Mouse (Mus musculus): ENCODE measurements around the gene Prmt7. TPM values are rescaled to one million over a fixed set of nuclear protein-coding genes. Genes with fewer than 3 reads are reported as not detected.

Prmt7 gene
- polyA plus RNA-seq, 1 experiment from 2014 or later, result 45.6 TPM

DNA sequence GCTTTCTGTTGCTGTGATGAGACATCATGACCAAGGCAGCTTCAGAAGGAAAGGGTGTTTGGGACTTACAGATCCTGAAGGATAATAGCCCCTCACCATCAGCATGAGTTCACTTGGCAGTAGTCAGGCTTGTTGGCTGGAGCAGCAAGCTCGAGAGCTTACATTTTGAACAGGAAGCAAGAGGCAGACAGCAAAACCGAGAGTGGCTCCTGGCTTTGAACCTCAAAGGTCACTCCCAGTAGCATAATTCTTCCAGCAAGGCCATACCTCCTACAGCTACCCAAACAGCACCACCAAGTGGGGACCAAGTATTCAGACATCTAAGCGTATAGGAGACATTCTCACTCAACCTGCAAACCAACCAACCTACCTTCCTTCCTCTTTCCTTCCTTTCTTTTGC is 22.0 kb downstream of the Prmt7 start:
- H3K4me3 ChIP-seq, result no peak overlapping the region
- H3K4me2 ChIP-seq, result no peak overlapping the region
- no peak overlapping the region for H3K27ac ChIP-seq
- H3K9ac ChIP-seq, result no peak overlapping the region
- no peaks in the 10 kb centered on the region for H3K9me3 ChIP-seq (replicated peaks)
- no peaks in the 10 kb centered on the region for H3K27me3 ChIP-seq (replicated peaks)
- H3K36me3 ChIP-seq, result peaks cover 89% of the 10 kb centered on the region
- 84% methylated on average over 3 of the region's 3 CpGs for WGBS (ENCODE audit: insufficient replicate concordance)
- H3K4me1 ChIP-seq, result no peaks in the 10 kb centered on the region
- ATAC-seq, result no peak

DNA sequence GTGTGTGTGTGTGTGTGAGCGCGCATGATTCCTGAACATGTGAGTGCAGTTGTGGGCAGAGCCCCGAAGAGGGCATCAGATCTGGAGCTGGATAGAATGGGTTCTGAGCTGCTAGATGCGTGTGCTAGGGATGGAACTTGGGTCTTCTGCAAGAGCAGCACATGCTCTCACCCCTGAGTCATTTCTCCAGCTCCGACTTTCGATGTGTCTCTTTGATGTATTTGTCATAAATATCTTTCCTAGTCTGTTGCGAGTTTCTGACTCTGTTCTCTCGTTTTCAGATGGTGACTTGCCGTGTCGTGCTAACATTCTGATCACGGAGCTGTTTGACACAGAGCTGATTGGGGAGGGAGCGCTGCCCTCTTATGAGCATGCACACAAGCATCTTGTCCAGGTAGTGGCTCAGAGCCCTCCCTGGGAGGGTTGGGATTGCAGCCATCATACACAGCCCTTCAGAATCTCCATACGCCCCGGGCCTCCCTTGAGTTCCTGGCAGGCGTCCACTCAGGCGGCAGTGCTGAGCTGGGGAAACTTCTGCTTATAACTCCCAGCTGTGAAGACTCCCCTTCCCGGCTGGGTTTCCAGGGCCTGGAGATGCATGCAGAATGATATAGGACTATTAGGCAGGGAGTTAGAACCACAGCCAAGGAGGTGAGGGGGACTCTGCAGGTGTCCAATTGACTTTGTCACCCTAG is 24.0 kb downstream of the Prmt7 start:
- Histone ChIP-seq H3K27me3 (replicated peaks) (no peaks in the 10 kb centered on the region), H3K27ac (no peak overlapping the region), H3K4me2 (no peak overlapping the region), H3K9me3 (replicated peaks) (no peaks in the 10 kb centered on the region), H3K9ac (no peak overlapping the region), H3K4me1 (no peaks in the 10 kb centered on the region), H3K4me3 (no peak overlapping the region), H3K36me3 (peaks cover 90% of the 10 kb centered on the region)
- no peak for ATAC-seq
- 88% methylated on average over 17 of the region's 17 CpGs for WGBS (ENCODE audit: insufficient replicate concordance)

DNA sequence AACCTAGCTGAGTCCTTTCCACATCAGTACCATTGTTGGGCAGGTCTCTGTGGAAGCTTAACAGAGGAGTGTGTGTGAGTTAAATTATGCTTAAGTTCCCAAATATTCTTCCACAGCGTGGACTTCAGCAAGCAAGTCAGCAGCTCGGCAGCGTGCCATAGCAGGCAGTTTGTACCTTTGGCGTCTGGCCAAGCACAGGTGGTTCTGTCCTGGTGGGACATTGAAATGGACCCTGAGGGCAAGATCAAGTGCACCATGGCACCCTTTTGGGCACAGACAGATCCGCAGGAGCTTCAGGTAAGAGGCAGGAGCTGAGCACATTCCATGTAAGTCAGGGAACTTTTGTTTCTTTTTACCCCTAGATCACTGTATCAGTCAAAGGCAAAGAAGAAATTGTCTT is 26.4 kb downstream of the Prmt7 start:
- no peak for ATAC-seq
- H3K9ac ChIP-seq, result no peak overlapping the region
- H3K4me2 ChIP-seq, result no peak overlapping the region
- H3K27ac ChIP-seq, result no peak overlapping the region
- H3K27me3 ChIP-seq (replicated peaks), result no peaks in the 10 kb centered on the region
- 87% methylated on average over 5 of the region's 5 CpGs for WGBS (ENCODE audit: insufficient replicate concordance)
- H3K36me3 ChIP-seq, result peaks cover 93% of the 10 kb centered on the region
- H3K4me3 ChIP-seq, result no peak overlapping the region
- no peaks in the 10 kb centered on the region for H3K9me3 ChIP-seq (replicated peaks)
- H3K4me1 ChIP-seq, result no peaks in the 10 kb centered on the region

DNA sequence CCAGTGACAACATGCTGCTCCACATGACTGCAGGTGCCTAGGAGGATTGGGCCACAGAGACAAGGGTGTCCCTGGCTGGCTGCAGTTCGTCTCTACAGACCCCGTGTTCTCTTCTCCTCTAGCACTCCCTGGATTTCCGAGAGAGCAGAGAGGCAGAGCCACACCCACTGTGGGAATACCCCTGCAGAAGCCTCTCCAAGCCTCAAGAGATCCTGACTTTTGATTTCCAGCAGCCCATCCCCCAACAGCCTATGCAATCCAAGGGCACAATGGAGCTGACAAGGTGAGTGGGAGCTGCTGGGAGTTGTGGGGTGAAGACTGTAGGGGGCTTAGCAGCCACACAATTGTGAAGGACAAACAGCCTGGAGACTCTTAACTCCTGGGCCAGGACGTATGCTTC is 39.5 kb downstream of the Prmt7 start:
- no peak for ATAC-seq
- WGBS (ENCODE audit: insufficient replicate concordance), result 66% methylated on average over 4 of the region's 4 CpGs

DNA sequence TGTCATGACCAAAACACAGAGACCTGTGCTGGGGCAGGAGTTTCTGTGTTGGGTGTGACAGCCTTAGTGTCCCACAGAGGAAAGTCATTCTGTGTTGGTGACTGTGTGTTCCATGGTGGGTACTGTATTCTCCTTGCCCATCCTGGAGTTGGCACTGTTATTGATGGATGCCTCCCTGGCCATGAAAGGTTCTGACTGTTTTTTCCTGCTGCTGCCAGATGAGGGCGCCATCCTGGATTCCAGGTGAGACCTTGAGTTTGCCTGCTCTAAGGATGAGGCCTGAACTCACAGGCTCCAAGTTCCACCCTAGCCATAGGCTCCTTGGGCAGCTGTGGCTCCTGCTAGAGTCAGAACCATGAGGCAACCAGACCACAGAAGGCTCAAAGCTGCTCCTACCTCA is 47.4 kb downstream of the Prmt7 start:
- H3K4me1 ChIP-seq, result peaks cover 5% of the 10 kb centered on the region; the same call in 1 of the 2 replicates
- peaks cover 44% of the 10 kb centered on the region for H3K36me3 ChIP-seq
- no peak overlapping the region for H3K4me2 ChIP-seq
- H3K4me3 ChIP-seq, result no peak overlapping the region
- no peaks in the 10 kb centered on the region for H3K27me3 ChIP-seq (replicated peaks)
- no peak overlapping the region for H3K27ac ChIP-seq
- no peaks in the 10 kb centered on the region for H3K9me3 ChIP-seq (replicated peaks)
- WGBS (ENCODE audit: insufficient replicate concordance), result 41% methylated on average over 1 of the region's 1 CpGs
- H3K9ac ChIP-seq, result no peak overlapping the region
- ATAC-seq, result no peak

More for the DNA sequence above, 39.5 kb downstream of the Prmt7 start:
- no peak overlapping the region for H3K4me2 ChIP-seq
- no peak overlapping the region for H3K9ac ChIP-seq
- H3K27ac ChIP-seq, result no peak overlapping the region
- H3K9me3 ChIP-seq (replicated peaks), result no peaks in the 10 kb centered on the region
- H3K36me3 ChIP-seq, result peaks cover 91% of the 10 kb centered on the region
- H3K4me3 ChIP-seq, result no peak overlapping the region
- no peaks in the 10 kb centered on the region for H3K4me1 ChIP-seq
- no peaks in the 10 kb centered on the region for H3K27me3 ChIP-seq (replicated peaks)

DNA sequence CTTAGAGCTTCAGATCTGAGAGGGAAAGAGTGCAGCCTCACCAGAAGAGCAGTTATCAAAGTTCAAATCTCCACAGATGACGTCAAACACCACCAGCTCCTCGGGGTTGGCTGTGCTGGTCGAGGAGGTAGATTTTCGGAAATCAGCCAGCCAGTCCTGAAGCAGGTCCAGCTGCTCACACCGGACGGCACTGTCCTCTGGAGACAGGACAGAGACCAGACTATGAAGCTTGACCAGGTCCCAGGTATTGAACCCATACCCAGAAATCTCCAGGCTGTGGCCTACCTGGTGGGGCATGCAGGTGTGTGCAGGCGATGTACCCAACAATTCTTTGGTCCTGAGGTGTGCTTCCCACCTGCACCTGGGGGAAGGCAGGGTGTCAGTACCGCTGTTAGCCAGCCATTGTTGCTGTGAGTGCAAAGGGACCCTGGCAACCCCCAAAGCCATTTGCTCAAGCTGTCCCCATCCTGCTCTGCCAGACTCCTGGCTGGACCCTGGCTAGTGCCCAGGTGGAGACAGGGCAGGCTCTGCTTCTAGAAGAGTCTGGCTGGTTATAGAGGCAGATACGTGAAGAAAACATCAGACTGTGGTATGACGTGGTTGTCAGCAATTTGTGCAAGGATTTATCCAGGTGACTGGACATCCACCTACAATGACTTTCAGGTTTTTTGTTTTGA is 49.0 kb downstream of the Prmt7 start:
- no peaks in the 10 kb centered on the region for H3K27me3 ChIP-seq (replicated peaks)
- WGBS (ENCODE audit: insufficient replicate concordance), result 77% methylated on average over 10 of the region's 10 CpGs
- H3K9me3 ChIP-seq (replicated peaks), result no peaks in the 10 kb centered on the region
- H3K4me3 ChIP-seq, result no peak overlapping the region
- H3K4me2 ChIP-seq, result no peak overlapping the region
- no peak overlapping the region for H3K9ac ChIP-seq
- peaks cover 30% of the 10 kb centered on the region; the same call in 1 of the 2 replicates for H3K36me3 ChIP-seq
- ATAC-seq, result no peak
- H3K27ac ChIP-seq, result no peak overlapping the region
- peaks cover 5% of the 10 kb centered on the region; the same call in 1 of the 2 replicates for H3K4me1 ChIP-seq

DNA sequence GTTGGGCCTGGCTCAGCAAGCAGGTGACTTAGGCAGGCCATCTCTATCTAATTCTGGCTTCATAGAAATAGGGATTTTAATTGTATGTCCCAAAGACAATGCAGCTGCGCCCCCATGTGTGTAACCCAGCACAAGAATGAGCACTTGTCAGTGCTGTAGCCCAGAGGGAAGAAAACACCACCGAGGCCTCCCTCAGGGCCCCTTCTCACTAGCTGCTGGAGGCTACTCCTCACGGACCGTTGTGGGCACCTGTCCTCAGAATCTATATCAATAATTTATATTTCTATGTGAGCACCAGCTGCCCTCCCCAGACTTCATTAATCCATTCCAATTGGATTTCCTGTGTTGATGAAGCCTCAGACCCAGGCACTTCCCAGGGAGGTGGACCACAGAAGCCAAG is 50.2 kb downstream of the Prmt7 start:
- H3K4me3 ChIP-seq, result no peak overlapping the region
- H3K27ac ChIP-seq, result no peak overlapping the region
- H3K27me3 ChIP-seq (replicated peaks), result no peaks in the 10 kb centered on the region
- WGBS (ENCODE audit: insufficient replicate concordance), result 80% methylated on average over 4 of the region's 4 CpGs
- H3K36me3 ChIP-seq, result peaks cover 24% of the 10 kb centered on the region; the same call in 1 of the 2 replicates
- peaks cover 5% of the 10 kb centered on the region; the same call in 1 of the 2 replicates for H3K4me1 ChIP-seq
- H3K9me3 ChIP-seq (replicated peaks), result no peaks in the 10 kb centered on the region
- H3K4me2 ChIP-seq, result no peak overlapping the region
- H3K9ac ChIP-seq, result no peak overlapping the region
- no peak for ATAC-seq

DNA sequence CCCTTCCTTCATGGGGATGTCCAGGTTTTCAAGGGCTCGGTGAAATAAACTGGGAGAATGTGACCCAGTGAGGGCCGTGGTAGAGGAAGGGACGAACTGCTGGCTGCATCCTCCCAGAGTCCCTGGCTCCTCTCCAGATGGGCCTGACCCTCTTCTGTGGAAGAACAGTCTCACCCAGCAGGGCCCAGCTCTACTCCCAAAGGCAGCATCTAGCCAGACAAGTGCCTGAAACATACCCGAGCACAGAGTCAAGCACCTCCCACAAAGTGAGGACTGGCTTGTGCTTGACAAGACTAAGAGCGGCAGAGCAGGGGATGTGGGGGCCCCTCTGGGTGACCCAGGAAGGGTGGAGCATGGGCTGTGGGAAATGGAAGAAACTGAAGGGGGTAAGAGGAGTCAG is 51.6 kb downstream of the Prmt7 start:
- Histone ChIP-seq H3K27ac (no peak overlapping the region), H3K27me3 (replicated peaks) (no peaks in the 10 kb centered on the region), H3K36me3 (peaks cover 20% of the 10 kb centered on the region; the same call in 1 of the 2 replicates), H3K4me2 (no peak overlapping the region), H3K4me1 (peaks cover 5% of the 10 kb centered on the region; the same call in 1 of the 2 replicates), H3K9me3 (replicated peaks) (no peaks in the 10 kb centered on the region), H3K9ac (no peak overlapping the region), H3K4me3 (no peak overlapping the region)
- 56% methylated on average over 5 of the region's 5 CpGs for WGBS (ENCODE audit: insufficient replicate concordance)
- ATAC-seq, result no peak

DNA sequence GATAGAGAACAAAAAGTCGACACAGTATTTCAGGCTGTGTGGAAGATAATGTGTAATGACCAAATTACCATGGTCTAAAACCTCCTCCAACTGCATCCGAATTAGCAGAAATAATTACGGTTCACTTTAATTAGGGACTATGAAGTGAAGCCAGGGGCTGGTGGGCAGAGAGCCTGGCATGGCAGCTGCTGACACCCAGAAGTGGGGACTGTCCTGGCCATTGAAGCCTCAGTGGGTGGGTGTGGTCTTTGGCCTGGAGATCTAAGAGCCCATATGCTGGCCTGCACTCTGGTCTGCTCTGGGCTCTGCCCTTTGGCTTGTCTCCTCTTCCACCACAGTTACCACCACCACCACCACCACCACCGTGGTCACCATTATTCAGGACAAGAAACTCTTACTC is 53.2 kb downstream of the Prmt7 start:
- Histone ChIP-seq H3K4me3 (no peak overlapping the region), H3K27ac (no peak overlapping the region), H3K9me3 (replicated peaks) (no peaks in the 10 kb centered on the region), H3K4me1 (peaks cover 5% of the 10 kb centered on the region; the same call in 1 of the 2 replicates), H3K9ac (no peak overlapping the region), H3K4me2 (no peak overlapping the region), H3K27me3 (replicated peaks) (no peaks in the 10 kb centered on the region; the same call in 1 of the 2 replicates), H3K36me3 (peaks cover 15% of the 10 kb centered on the region; the same call in 1 of the 2 replicates)
- 74% methylated on average over 4 of the region's 4 CpGs for WGBS (ENCODE audit: insufficient replicate concordance)
- ATAC-seq, result no peak

DNA sequence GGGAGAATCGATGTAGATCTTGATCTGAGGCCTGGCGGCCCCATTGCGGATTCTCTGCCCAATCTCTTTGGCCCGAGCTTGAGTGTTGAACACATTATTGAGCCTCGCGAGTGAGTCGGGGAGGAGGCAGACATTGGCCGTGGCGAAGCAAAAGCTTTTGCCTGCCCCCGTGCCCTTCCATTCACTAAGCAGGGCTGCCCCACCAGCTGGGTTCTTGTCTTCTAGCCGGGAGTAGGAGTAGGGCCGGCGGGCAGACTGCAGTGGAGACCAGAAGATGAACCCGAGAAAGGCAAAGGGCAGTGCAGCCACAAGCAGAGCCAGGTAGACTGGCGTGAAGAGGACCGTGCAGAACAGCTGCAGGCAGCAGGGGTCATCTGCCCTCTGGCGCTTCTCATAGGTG is 54.7 kb downstream of the Prmt7 start:
- 74% methylated on average over 17 of the region's 17 CpGs for WGBS (ENCODE audit: insufficient replicate concordance)
- H3K9me3 ChIP-seq (replicated peaks), result no peaks in the 10 kb centered on the region
- no peak overlapping the region for H3K27ac ChIP-seq
- peaks cover 5% of the 10 kb centered on the region; the same call in 1 of the 2 replicates for H3K4me1 ChIP-seq
- peaks cover 2% of the 10 kb centered on the region; the same call in 1 of the 2 replicates for H3K36me3 ChIP-seq
- no peak overlapping the region for H3K4me3 ChIP-seq
- ATAC-seq, result no peak
- no peak overlapping the region for H3K4me2 ChIP-seq
- no peaks in the 10 kb centered on the region; the same call in 1 of the 2 replicates for H3K27me3 ChIP-seq (replicated peaks)
- H3K9ac ChIP-seq, result no peak overlapping the region

DNA sequence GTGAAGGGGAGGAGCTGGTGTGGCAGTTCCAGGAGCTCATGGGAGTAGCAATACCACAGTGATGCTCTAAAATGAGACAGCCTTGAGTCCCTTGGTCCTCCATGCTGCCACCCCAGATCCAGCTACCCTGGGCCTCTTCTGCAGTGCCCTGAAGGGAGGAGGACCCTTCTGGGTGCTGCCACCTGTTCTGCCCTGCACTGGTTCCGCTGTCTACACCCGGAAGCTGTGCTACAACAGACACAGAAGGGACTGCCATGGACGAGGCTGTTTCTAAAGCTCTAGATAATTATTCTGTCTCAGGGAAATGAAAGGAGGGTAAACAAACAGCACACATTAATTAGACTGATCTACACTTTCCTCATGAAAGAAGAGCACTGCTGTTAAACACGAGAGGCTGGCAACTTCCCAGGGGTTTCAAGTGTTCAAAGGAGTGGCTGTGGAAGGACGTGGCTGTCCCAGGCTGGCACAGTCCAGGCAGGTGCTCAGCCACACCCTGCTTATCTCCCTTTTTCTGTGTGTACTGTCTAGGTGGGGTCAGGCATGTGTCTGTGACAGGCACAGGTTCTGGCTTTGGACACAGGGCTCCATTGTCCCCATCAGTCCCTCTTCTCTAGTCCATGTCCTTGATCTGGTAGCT is 58.1 kb downstream of the Prmt7 start:
- Histone ChIP-seq H3K27ac (no peak overlapping the region), H3K27me3 (replicated peaks) (no peaks in the 10 kb centered on the region; the same call in none of the 2 replicates), H3K9me3 (replicated peaks) (no peaks in the 10 kb centered on the region), H3K4me1 (no peaks in the 10 kb centered on the region), H3K36me3 (no peaks in the 10 kb centered on the region), H3K4me3 (no peak overlapping the region), H3K9ac (no peak overlapping the region), H3K4me2 (no peak overlapping the region)
- no peak for ATAC-seq
- WGBS (ENCODE audit: insufficient replicate concordance), result 53% methylated on average over 5 of the region's 5 CpGs

DNA sequence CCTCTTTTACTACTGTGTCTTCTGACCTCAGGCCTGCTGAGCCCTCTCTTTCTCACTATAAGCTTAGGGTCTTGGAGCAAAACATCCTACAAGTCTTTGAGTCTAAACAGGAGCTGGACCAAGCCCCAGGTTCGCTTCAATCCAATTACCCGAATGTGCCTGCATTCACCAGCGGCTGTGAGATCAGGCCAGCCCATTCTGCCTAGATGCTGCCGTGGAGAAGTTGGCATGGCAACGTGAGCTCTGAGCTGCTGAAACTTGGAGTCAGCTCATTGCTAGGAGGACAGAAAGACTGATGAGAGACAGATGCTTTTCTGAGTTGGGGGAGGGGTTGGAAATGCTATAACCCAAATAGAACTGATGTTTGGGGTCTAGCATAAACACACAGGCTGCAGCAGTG is 60.1 kb downstream of the Prmt7 start:
- no peak overlapping the region for H3K4me3 ChIP-seq
- no peak for ATAC-seq
- no peak overlapping the region for H3K9ac ChIP-seq
- H3K27ac ChIP-seq, result no peak overlapping the region
- H3K9me3 ChIP-seq (replicated peaks), result no peaks in the 10 kb centered on the region
- 55% methylated on average over 5 of the region's 5 CpGs for WGBS (ENCODE audit: insufficient replicate concordance)
- H3K4me1 ChIP-seq, result no peaks in the 10 kb centered on the region
- H3K36me3 ChIP-seq, result no peaks in the 10 kb centered on the region
- H3K4me2 ChIP-seq, result no peak overlapping the region
- no peaks in the 10 kb centered on the region; the same call in none of the 2 replicates for H3K27me3 ChIP-seq (replicated peaks)
